Mouse (Mus musculus) right cerebral cortex, adult 18-20 months (tissue): ENCODE results near the gene Kif3a.
"Not testable (repeated sequence)": the region's sequence is repeated elsewhere in the genome, so short reads cannot be mapped to it uniquely, and the experiment has no call there.

Experiments
- DNase-seq: peaks from one replicate; pipeline ENCODE4 v3.0.0; 2022; ENCODE audit warnings: mixed read lengths

Gene Kif3a

GRCm38 (mm10) chr11:53546271-53546670, 20.9 kb upstream of the Kif3a start:
- no peak for DNase-seq

DNA sequence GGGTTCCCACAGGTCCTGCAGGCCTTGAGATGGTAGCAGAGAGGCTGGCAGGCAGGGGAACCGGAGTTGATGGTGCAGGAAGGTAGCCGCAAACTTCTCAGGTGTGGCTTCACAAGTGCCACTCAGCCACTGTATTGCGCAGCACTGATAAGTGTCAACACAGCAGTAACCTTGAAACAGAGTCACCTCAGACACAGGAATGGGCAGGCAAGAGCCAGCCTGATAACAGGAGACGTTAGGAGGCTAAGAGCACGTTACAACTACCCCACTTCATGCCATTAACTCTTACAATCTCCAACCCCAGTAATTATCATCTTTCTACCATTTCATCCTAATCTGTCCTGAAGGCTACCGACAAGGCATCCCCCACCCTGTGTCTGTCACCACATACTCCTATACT, 19.6 kb upstream of the Kif3a start:
- no peak for DNase-seq

- DNase-seq: no peak
Observed at GRCm38 (mm10) chr11:53548036-53548605, 19.1 kb upstream of the Kif3a start.

DNA sequence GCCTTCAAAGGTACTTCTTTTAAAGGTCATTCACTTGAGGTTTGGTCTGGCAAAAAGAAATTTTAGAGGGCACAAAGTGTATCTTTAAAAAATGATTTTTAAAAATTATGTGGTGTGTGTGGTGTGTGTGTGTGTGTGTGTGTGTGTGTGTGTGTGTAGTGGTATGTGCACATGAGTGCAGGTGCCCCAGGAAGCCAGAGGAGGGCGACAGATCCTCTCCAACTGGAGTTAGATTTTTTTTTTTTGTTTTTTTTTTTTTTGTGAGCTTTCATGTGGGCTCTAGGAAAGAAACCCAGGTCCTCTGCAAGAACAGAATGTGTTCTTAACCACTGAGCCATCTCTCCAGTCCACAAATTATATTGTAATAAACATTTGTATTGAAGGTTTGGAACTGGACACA, 16.5 kb upstream of the Kif3a start:
- DNase-seq: no peak

GRCm38 (mm10) chr11:53551754-53552153, 15.4 kb upstream of the Kif3a start:
- DNase-seq: no peak

GRCm38 (mm10) chr11:53556529-53556928, 10.7 kb upstream of the Kif3a start:
- not testable (repeated sequence) for DNase-seq

DNA sequence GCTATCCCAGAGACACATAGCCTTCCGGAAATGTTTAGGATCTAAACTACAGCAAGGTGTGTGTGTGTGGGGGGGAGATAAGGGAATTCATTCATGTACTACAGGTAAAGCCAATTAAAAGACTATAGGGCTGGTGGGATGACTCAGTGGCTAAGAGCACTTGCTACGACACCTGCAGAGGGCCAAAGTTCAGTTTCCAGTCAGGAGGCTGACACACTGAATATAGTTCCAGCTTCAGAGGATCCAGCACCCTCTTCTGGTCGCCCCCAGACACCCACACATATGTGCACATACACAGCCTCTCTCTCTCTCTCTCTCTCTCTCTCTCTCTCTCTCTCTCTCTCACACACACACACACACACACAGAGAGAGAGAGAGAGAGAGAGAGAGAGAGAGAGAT, 9.2 kb upstream of the Kif3a start:
- DNase-seq: not testable (repeated sequence)

DNA sequence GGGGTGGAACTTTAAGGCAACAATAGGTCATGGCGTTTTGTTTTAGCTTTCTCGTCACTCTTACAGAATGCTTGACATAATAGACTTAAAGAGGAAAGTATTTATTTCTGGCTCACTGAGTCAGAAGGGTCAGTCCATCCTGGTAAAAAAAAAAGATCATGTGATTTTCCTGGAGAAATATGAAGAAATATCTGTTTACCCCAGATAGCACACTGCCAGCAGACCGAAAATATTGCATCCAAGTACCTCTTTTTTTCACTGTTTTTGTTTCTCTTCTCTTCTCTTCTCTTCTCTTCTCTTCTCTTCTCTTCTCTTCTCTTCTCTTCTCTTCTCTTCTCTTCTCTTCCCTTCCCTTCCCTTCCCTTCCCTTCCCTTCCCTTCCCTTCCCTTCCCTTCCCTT, 7.2 kb upstream of the Kif3a start:
- not testable (repeated sequence) for DNase-seq

GRCm38 (mm10) chr11:53561986-53562385, 5.2 kb upstream of the Kif3a start:
- DNase-seq: no peak

- no peak for DNase-seq
Observed at GRCm38 (mm10) chr11:53566646-53567045, 533 bp upstream of the Kif3a start.

DNA sequence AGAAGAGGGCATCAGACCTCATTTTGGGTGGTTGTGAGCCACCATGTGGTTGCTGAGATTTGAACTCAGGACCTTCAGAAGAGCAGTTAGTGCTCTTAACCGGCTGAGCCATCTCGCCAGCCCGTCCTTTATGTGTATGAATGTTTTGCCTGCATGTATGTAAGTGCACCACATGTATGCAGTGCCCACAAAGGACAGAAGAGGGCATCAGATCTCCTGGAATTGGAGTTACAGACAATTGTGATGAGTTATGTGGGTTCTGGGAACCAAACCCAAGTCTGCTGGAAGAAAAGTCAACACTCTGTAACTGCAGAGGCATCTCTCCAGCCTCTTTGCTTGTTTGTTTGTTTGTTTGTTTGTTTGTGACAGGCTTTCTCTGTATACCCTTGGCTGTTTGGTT, 13.4 kb downstream of the Kif3a start:
- DNase-seq: no peak

- DNase-seq: no peak
Observed at GRCm38 (mm10) chr11:53583151-53583550, 16.0 kb downstream of the Kif3a start.

DNA sequence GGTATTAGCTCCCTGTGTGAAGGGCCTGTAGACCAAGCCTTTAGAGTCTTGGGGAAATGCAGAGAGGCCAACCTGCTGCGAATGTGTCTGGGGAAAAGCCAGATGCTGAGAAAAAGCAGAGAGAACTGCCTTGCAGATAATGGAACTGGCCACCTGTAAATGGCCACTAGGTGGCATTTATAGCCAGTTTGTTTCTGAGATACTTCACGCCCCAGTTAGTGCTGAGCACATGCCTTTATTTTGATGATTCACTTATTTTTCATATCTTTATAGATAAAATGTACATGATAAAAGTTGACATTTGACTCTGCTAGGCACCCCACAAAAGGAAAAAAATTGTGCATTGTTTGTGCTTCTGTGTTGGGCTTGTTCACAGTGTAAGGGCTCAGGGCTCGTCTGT, 17.7 kb downstream of the Kif3a start:
- peak; percentile 15 for DNase-seq

DNA sequence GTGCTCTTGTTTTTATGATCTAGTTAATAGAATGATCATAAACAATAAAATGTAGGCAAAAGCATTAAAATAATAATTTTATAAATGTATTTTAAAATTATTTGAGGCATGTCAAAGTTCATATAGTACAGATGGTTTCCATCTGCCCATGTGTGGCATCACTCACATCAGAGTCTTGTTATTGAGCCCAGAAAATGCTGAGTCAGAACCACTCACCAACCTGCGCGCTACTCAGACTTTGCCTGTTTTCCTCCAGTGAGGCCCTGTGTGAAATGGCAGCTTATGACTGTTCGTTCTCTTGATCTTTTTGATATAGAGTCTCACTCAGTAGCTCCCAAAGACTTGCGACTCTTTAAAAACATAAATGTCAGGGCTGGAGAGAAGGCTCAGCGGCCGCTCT, 18.3 kb downstream of the Kif3a start:
- DNase-seq: no peak

- DNase-seq: no peak
Observed at GRCm38 (mm10) chr11:53588279-53588678, 21.1 kb downstream of the Kif3a start.

DNA sequence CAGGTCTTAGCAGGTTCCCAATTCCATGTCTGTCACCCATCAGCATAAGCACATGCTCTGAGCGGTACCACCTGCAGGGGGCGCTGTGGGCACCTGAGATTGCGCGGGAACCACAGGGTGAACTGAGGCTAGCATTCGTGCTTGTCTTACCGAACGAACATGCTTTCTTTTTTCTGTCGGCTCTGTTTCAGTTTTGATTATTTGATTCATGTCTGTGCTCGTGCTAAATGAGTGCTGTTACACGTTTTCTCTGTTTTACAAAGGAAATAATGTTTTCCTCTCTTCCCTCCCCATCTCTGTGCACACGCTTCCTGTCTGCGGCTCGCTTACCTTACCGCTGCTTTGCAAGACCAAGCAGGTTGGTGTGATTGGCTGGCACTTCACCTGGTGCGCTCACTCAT, 23.2 kb downstream of the Kif3a start:
- DNase-seq: no peak

DNA sequence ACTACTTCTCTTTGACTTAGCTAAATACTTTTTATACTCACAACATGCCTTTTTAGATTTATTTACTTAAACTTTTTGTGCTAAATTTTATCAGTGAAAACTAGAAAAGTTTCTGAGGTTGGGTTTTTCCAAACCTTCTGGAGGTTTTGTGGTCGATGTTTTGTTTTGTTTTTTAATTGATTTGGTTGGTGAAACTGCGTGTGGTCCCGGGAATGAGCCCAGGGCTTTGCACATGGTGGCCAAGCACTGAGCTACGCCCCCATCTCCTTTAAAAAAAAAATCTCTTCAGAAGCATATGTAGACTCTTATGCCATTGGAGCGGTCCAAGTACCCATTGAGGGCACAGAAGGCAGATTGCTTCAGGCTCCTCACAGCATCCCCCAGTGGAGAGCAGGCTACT, 23.9 kb downstream of the Kif3a start:
- no peak for DNase-seq

GRCm38 (mm10) chr11:53604983-53605382, 37.8 kb downstream of the Kif3a start:
- DNase-seq: no peak

GRCm38 (mm10) chr11:53605609-53606008, 38.4 kb downstream of the Kif3a start:
- DNase-seq: no peak

DNA sequence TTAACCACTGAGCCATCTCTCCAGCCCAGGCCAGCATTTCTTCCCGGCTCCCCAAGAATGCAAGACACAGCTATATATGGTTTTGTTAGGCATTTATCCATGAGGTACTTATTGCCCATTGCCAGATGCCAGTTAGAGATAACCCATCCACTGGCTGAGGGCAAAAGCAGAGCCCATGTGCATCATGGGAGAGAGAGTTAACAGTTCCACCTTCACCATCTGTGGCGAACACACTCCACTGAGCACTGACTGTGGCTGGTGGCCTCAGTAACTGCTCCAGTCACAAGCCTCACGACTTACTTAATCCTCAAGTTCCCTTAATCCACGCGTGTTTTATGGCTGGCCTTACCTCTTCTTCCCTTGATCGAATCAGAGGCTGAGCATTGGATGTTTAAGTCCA, 42.1 kb downstream of the Kif3a start:
- DNase-seq: no peak

- DNase-seq: no peak
Observed at GRCm38 (mm10) chr11:53609672-53610071, 42.5 kb downstream of the Kif3a start.

GRCm38 (mm10) chr11:53615172-53615571, 48.0 kb downstream of the Kif3a start:
- DNase-seq: no peak

GRCm38 (mm10) chr11:53615575-53615974, 48.4 kb downstream of the Kif3a start:
- no peak for DNase-seq

- no peak for DNase-seq
Observed at GRCm38 (mm10) chr11:53616748-53617558, 49.8 kb downstream of the Kif3a start.
